Mouse (Mus musculus) embryonic facial prominence, embryonic 11.5 days (tissue): ENCODE data around the gene Eif2b2. TPM values are rescaled to one million over a fixed set of nuclear protein-coding genes. Genes with fewer than 3 reads are reported as not detected.

Source experiments
- ATAC-seq: fragments of 200-750 bp; cut with Nextera tagmentation; replicated peaks from 2 replicates; pipeline ENCODE4 v1.8.0; 2017; ENCODE audit warnings: low read depth; ENCODE audit not compliant: insufficient number of reproducible peaks, low FRiP score, low TSS enrichment
- DNase-seq: peaks from one replicate; pipeline ENCODE4 v3.0.0-alpha.2; 2015; ENCODE audit warnings: low spot score
- H3K27ac ChIP-seq: fragments of 300-500 bp; sonication (generic); replicated peaks from 2 replicates; pipeline ENCODE4 v1.5.1; 2014; ENCODE audit warnings: mild to moderate bottlenecking, low read depth, low read length, control low read depth
- H3K27me3 ChIP-seq: fragments of 300-500 bp; sonication (generic); 2 replicates; pipeline ENCODE4 v1.6.1; 2014; ENCODE audit warnings: mild to moderate bottlenecking, low read length, moderate library complexity, mixed read lengths; ENCODE audit not compliant: control insufficient read depth, insufficient read depth
- H3K36me3 ChIP-seq: fragments of 300-500 bp; sonication (generic); replicated peaks from 2 replicates; pipeline ENCODE4 v1.6.1; 2014; ENCODE audit warnings: low read depth, mild to moderate bottlenecking, low read length, moderate library complexity, mixed read lengths; ENCODE audit not compliant: control insufficient read depth, insufficient read depth
- H3K4me1 ChIP-seq: fragments of 300-500 bp; sonication (generic); 2 replicates; pipeline ENCODE4 v1.6.1; 2014; ENCODE audit warnings: low read length, mixed read lengths; ENCODE audit not compliant: control insufficient read depth, insufficient read depth
- H3K4me2 ChIP-seq: fragments of 300-500 bp; sonication (generic); 2 replicates; pipeline ENCODE4 v1.6.1; 2014; ENCODE audit warnings: low read depth, mild to moderate bottlenecking, control low read depth, low read length, moderate library complexity
- H3K4me3 ChIP-seq: fragments of 300-500 bp; sonication (generic); 2 replicates; pipeline ENCODE4 v1.5.1; 2014; ENCODE audit warnings: low read depth, low read length, control low read depth
- H3K9ac ChIP-seq: fragments of 300-500 bp; sonication (generic); replicated peaks from 2 replicates; pipeline ENCODE4 v1.6.1; 2014; ENCODE audit warnings: mild to moderate bottlenecking, control low read depth, low read length
- H3K9me3 ChIP-seq: fragments of 300-500 bp; sonication (generic); replicated peaks from 2 replicates; pipeline ENCODE4 v1.6.1; 2016; ENCODE audit warnings: mild to moderate bottlenecking, low read length, inconsistent platforms, mixed read lengths; ENCODE audit not compliant: control insufficient read depth
- WGBS: fragments of 180-500 bp; shearing (Covaris S2); extraction: QIAGEN DNeasy Blood & Tissue Kit; methylation state at CpG from one replicate; pipeline ENCODE4 v1.1.7; 2014; 5-methylcytosine and 5-hydroxymethylcytosine counted together
- polyA plus RNA-seq: library from polyadenylated mRNA; unstranded; fragments of >200 nt; fragmentation: Nextera tagmentation; extraction: Ambion mirVana; gene quantifications from 2 replicates; pipeline ENCODE4 v1.2.1, GENCODE M21; 2014

Gene Eif2b2
- polyA plus RNA-seq, 1 experiment from 2014 or later, result 89.6 TPM

DNA sequence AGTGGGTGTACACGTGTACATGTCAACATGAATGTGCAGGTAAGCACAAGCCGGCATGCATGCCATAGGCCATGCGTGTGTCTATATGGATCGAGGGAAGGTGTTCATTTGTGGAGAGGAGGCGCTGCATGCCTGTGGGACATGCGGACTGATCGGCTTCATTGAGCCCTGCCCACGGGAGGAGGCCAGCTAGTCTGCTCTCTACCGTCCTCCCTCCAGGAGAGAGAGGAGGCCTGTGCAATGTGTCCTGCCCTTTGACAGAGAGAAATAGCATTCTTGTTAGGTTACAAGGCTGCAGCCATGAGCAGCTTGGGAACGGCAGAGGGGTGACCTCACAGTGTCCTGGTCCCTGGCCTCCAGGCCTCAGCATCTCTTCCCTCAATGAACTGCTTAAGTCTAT, 23.1 kb upstream of the Eif2b2 start:
- H3K27ac ChIP-seq, result no peak overlapping the region
- no peak for ATAC-seq
- no peak for DNase-seq
- H3K4me3 ChIP-seq, result no peak overlapping the region
- no peaks in the 10 kb centered on the region for H3K36me3 ChIP-seq
- no peaks in the 10 kb centered on the region for H3K27me3 ChIP-seq
- peaks cover 6% of the 10 kb centered on the region for H3K4me1 ChIP-seq
- WGBS, result 79% methylated on average over 10 of the region's 10 CpGs
- no peaks in the 10 kb centered on the region for H3K9me3 ChIP-seq
- H3K4me2 ChIP-seq, result no peak overlapping the region
- H3K9ac ChIP-seq, result no peak overlapping the region

GRCm38 (mm10) chr12:85197371-85197770, 21.9 kb upstream of the Eif2b2 start:
- no peak overlapping the region for H3K27ac ChIP-seq

DNA sequence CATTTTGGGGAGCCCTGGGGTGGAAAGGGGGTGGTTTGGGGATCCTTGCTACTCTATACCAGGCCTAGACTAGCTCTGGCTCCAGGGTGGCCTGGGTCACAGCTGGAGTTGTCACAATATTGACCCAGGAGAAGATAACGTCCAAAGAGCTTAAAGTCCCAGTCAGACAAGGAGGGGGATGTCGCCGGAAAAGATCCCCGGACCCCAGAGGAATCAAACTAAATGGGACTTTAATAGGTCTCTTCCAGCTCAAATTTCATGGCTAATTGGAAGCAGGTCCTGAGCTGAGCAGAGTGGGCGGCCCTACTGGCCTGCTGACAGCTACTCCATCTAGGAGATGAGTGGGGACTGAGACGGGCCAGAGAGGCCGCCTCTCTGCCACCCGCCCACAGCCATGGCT, 21.3 kb upstream of the Eif2b2 start:
- H3K9ac ChIP-seq, result no peak overlapping the region
- peaks cover 11% of the 10 kb centered on the region for H3K4me1 ChIP-seq
- no peak overlapping the region for H3K27ac ChIP-seq
- H3K9me3 ChIP-seq, result no peaks in the 10 kb centered on the region
- H3K4me2 ChIP-seq, result no peak overlapping the region
- 15% methylated on average over 8 of the region's 8 CpGs for WGBS
- no peaks in the 10 kb centered on the region for H3K27me3 ChIP-seq
- no peak overlapping the region for H3K4me3 ChIP-seq
- ATAC-seq, result 0 out of 2 replicates have a peak, but pooled peaks have one; percentile 31
- no peaks in the 10 kb centered on the region for H3K36me3 ChIP-seq
- peak; percentile 86 for DNase-seq

More at GRCm38 (mm10) chr12:85197371-85197770, 21.9 kb upstream of the Eif2b2 start:
- Histone ChIP-seq H3K27me3 (no peaks in the 10 kb centered on the region), H3K9ac (no peak overlapping the region), H3K4me3 (no peak overlapping the region), H3K4me2 (no peak overlapping the region), H3K4me1 (peaks cover 11% of the 10 kb centered on the region), H3K36me3 (no peaks in the 10 kb centered on the region), H3K9me3 (no peaks in the 10 kb centered on the region)
- DNase-seq, result no peak
- 58% methylated on average over 7 of the region's 7 CpGs for WGBS
- ATAC-seq, result no peak

GRCm38 (mm10) chr12:85199954-85200353, 19.3 kb upstream of the Eif2b2 start:
- Histone ChIP-seq H3K9ac (no peak overlapping the region), H3K9me3 (no peaks in the 10 kb centered on the region), H3K36me3 (no peaks in the 10 kb centered on the region), H3K27me3 (no peaks in the 10 kb centered on the region), H3K4me3 (no peak overlapping the region), H3K4me2 (no peak overlapping the region), H3K27ac (no peak overlapping the region), H3K4me1 (peaks cover 11% of the 10 kb centered on the region)
- WGBS, result 80% methylated on average over 1 of the region's 1 CpGs
- no peak for ATAC-seq
- DNase-seq, result no peak

DNA sequence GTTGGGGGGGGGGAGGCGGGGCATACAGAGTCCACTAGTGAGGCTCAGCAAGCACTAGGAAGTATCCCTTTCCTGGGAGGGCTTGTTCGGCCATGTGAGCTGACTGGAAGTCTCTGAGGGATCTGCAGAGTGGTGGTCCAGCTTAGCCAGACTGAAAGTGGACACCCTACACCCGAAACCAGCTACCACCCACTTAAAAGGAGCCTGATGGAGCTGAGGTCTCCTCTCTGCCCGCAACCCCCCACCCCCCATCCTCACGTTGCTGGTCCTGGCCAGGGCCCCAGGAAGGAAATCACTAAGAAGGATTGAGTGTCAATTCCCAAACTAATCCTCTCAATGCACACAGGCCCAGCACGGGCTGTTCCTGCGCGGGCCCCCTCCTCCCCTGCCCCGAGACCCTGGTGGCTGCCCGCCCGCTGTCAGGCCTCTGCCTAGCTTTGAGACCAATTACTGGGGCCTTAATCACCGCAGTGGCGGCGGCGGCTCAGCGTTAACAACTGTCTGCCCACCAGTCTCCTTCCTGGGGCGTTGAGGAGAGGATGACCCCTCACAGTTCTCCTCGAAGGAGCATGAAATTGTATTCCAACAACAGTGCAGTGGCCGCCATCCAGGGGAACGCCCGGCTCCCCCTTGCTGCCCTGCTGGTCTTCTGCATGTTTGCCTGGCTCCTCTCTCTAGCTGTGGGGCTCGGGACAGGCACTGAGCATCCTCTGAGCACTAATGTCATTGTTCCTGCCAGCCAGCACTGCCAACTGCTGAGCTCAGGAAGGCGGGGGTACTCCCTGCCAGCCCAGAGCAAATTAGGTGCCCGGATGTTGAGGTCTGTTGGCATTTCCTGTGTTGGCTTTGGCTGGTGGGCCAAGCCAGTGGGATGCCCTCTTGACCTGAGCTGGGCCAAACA, 18.1 kb upstream of the Eif2b2 start:
- H3K27me3 ChIP-seq, result no peaks in the 10 kb centered on the region
- no peaks in the 10 kb centered on the region for H3K36me3 ChIP-seq
- H3K27ac ChIP-seq, result 0 out of 2 replicates have a peak overlapping the region, but pooled peaks have one; percentile 47
- ATAC-seq (peak; percentile 57), DNase-seq (peak; percentile 66)
- peak overlapping the region; percentile 29; the same call in 1 of the 2 replicates for H3K4me2 ChIP-seq
- peak overlapping the region; percentile 15; the same call in 1 of the 2 replicates for H3K9ac ChIP-seq
- no peak overlapping the region for H3K4me3 ChIP-seq
- H3K4me1 ChIP-seq, result peaks cover 11% of the 10 kb centered on the region
- 11% methylated on average over 24 of the region's 24 CpGs for WGBS
- H3K9me3 ChIP-seq, result no peaks in the 10 kb centered on the region

DNA sequence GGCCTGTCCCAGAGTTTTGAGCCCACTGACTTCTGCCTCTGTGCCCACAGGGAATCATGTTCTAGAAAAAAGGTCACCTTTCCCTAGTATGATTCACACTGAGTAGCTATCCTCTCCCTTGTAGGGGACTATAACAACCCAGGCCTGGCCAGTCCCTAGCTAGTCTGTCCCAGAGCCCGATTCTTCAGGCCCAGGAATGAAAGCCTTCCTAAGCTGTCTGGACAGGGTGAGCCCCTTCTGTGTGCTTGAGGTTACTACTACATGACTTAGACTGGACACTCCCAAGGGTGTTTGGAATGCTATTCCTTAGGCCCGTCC, 17.5 kb upstream of the Eif2b2 start:
- ATAC-seq, result no peak
- no peaks in the 10 kb centered on the region for H3K9me3 ChIP-seq
- H3K4me1 ChIP-seq, result peaks cover 9% of the 10 kb centered on the region
- no peak for DNase-seq
- no peak overlapping the region for H3K4me3 ChIP-seq
- no peak overlapping the region for H3K9ac ChIP-seq
- 51% methylated on average over 2 of the region's 2 CpGs for WGBS
- no peak overlapping the region for H3K4me2 ChIP-seq
- H3K27ac ChIP-seq, result no peak overlapping the region
- no peaks in the 10 kb centered on the region for H3K27me3 ChIP-seq
- H3K36me3 ChIP-seq, result no peaks in the 10 kb centered on the region

DNA sequence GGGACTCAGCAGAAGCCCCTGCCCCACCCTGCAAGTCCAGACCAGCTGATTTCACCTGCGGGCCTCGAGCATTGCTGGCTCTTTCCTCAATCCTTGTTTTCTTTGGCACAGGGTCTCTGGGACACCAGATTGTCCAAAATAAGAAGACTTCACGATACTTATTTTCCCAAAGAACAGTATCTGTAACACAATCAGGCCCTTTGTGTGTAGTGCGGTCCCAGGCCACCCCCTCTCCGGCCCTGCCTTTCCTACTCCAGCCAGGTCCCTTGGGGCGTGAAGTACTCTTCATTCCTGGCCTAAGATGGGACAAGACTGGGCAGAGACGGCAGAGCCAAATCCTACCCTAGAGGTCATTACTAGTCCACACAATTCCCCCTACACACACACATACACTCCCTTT, 17.1 kb upstream of the Eif2b2 start:
- 72% methylated on average over 7 of the region's 7 CpGs for WGBS
- Histone ChIP-seq H3K4me2 (no peak overlapping the region), H3K27me3 (no peaks in the 10 kb centered on the region), H3K9me3 (no peaks in the 10 kb centered on the region), H3K4me1 (peaks cover 9% of the 10 kb centered on the region), H3K27ac (no peak overlapping the region), H3K36me3 (no peaks in the 10 kb centered on the region), H3K4me3 (no peak overlapping the region), H3K9ac (no peak overlapping the region)
- DNase-seq (no peak), ATAC-seq (no peak)

DNA sequence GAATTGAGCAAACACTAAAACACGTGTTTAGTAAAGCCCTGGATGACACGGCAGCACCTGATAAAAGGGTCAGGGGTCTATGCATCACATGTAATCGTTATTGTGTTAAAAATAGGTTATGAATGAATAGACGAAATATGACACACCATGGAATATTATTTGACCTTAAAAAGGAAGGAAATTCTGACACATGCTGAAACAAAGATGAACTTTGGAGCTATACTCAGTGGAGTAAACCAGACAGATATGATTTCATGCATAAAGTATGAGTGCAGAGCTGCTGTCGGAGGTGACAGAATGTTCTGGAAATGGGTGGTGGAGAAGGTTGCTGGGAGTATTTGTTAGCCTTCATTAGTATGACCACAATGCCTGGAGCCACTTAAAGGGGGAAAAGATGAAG, 15.6 kb upstream of the Eif2b2 start:
- WGBS, result 85% methylated on average over 5 of the region's 5 CpGs
- no peaks in the 10 kb centered on the region for H3K9me3 ChIP-seq
- H3K4me1 ChIP-seq, result peaks cover 9% of the 10 kb centered on the region
- no peak overlapping the region for H3K4me2 ChIP-seq
- H3K27ac ChIP-seq, result no peak overlapping the region
- no peaks in the 10 kb centered on the region for H3K36me3 ChIP-seq
- no peak overlapping the region for H3K4me3 ChIP-seq
- DNase-seq (no peak), ATAC-seq (no peak)
- H3K9ac ChIP-seq, result no peak overlapping the region
- H3K27me3 ChIP-seq, result no peaks in the 10 kb centered on the region
